Mouse (Mus musculus) forebrain, postnatal 0 days (tissue): ENCODE measurements around the gene Phgr1. TPM values are rescaled to one million over a fixed set of nuclear protein-coding genes. Genes with fewer than 3 reads are reported as not detected.

Experiments used
- ATAC-seq: fragments of 200-750 bp; cut with Nextera tagmentation; 2 replicates; pipeline ENCODE4 v1.8.0; 2017; ENCODE audit warnings: mild to moderate bottlenecking, moderate library complexity
- DNase-seq: peaks from one replicate; pipeline ENCODE4 v3.0.0-alpha.2; 2015
- H3K27ac ChIP-seq: fragments of 300-500 bp; sonication (generic); 2 replicates; pipeline ENCODE4 v1.5.1; 2014; ENCODE audit warnings: low read depth, mild to moderate bottlenecking, antibody characterized with exemption, low read length, moderate library complexity, mixed read lengths
- H3K27me3 ChIP-seq: fragments of 300-500 bp; sonication (generic); 2 replicates; pipeline ENCODE4 v1.6.1; 2014; ENCODE audit warnings: mild to moderate bottlenecking, low read length, mixed read lengths; ENCODE audit not compliant: insufficient read depth
- H3K36me3 ChIP-seq: fragments of 300-500 bp; sonication (generic); 2 replicates; pipeline ENCODE4 v1.6.1; 2014; ENCODE audit warnings: mild to moderate bottlenecking, moderate library complexity; ENCODE audit not compliant: insufficient read depth
- H3K4me1 ChIP-seq: fragments of 300-500 bp; sonication (generic); 2 replicates; pipeline ENCODE4 v1.6.1; 2014; ENCODE audit warnings: antibody characterized with exemption; ENCODE audit not compliant: insufficient read depth
- H3K4me2 ChIP-seq: fragments of 300-500 bp; sonication (generic); 2 replicates; pipeline ENCODE4 v1.6.1; 2014; ENCODE audit warnings: low read depth, mild to moderate bottlenecking, moderate library complexity
- H3K4me3 ChIP-seq: fragments of 300-500 bp; sonication (generic); 2 replicates; pipeline ENCODE4 v1.5.1; 2014; ENCODE audit warnings: low read depth, low read length, mixed read lengths
- H3K9ac ChIP-seq: fragments of 300-500 bp; sonication (generic); 2 replicates; pipeline ENCODE4 v1.6.1; 2014; ENCODE audit warnings: mild to moderate bottlenecking
- H3K9me3 ChIP-seq: fragments of 300-500 bp; sonication (generic); 2 replicates; pipeline ENCODE4 v1.6.1; 2016; ENCODE audit warnings: low read length
- CTCF ChIP-seq: sonication (generic); IDR thresholded peaks from 2 replicates; pipeline ENCODE4 v1.5.1; 2016; ENCODE audit warnings: antibody characterized with exemption, control low read depth, low read depth
- WGBS: fragments of 180-500 bp; shearing (Covaris S2); extraction: QIAGEN DNeasy Blood & Tissue Kit; methylation state at CpG from one replicate; pipeline ENCODE4 v1.1.7; 2014; 5-methylcytosine and 5-hydroxymethylcytosine counted together
- polyA plus RNA-seq: library from polyadenylated mRNA; unstranded; fragments of >200 nt; fragmentation: Nextera tagmentation; extraction: Ambion mirVana; gene quantifications from 2 replicates; pipeline ENCODE4 v1.2.1, GENCODE M21; 2015
- total RNA-seq: library from RNA; depleted of rRNA; stranded (reverse); fragments of >200 nt; gene quantifications from 2 replicates; pipeline ENCODE4 v1.2.3, GENCODE M21; 2014; rRNA removed

Phgr1 gene
- total and polyA plus RNA-seq, 2 experiments from 2014 or later: not detected

DNA sequence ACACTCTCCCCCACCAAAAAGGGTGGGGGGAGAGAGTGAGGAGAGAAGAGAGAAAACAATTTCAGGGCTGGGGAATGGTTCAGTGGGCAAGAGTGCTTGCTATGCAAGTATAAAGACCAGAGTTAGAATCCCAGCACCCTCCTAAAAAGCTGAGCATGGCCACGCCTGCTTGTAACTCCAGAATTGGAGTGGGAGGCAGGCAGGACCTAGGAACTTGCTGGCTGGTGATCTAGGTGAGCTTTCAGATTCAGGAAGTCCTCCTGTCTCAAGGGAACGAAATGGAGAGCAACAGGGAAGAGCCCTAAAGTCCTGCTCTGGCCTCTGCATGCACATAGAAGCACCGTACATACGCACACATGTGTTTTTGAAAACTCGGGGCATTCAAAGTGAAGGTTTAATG lies 50.2 kb downstream of the Phgr1 start:
- DNase-seq: no peak
- Histone ChIP-seq H3K27ac (no peak overlapping the region), H3K36me3 (no peaks in the 10 kb centered on the region), H3K4me2 (no peak overlapping the region), H3K4me3 (no peak overlapping the region), H3K4me1 (no peaks in the 10 kb centered on the region), H3K27me3 (no peaks in the 10 kb centered on the region), H3K9ac (no peak overlapping the region), H3K9me3 (no peaks in the 10 kb centered on the region)
- WGBS: 95% methylated on average over 5 of the region's 5 CpGs
- no peak for TF ChIP-seq CTCF
- ATAC-seq: no peak

DNA sequence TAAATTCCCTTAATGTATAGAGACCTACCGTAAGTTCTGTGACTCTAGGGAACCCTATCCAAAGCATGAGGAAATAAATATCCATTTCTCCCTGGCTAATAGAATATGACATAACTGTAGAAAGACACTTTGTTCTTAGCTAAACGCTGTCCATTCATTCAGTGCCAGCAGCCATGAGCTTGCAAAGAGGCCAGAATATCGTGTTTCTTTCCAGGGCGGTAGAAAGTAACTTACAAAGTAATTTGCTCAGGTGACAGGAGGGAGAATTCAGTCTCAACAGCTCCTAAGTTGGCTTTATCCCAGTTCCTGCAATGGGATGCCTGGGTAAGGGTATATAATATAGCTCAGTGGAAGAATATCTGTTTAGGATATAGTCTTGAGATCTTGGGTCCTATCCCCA lies 51.8 kb downstream of the Phgr1 start:
- H3K36me3 ChIP-seq: no peaks in the 10 kb centered on the region
- DNase-seq (no peak), ATAC-seq (no peak)
- 94% methylated on average over 4 of the region's 4 CpGs for WGBS
- no peak overlapping the region for H3K4me2 ChIP-seq
- no peaks in the 10 kb centered on the region for H3K9me3 ChIP-seq
- H3K27ac ChIP-seq: no peak overlapping the region
- H3K4me1 ChIP-seq: no peaks in the 10 kb centered on the region
- H3K9ac ChIP-seq: no peak overlapping the region
- H3K4me3 ChIP-seq: no peak overlapping the region
- no peak for TF ChIP-seq CTCF
- no peaks in the 10 kb centered on the region for H3K27me3 ChIP-seq

Other genes with a start within 250 kb of the Phgr1 start
- 5.3 and 6.6 TPM in 2 replicates for gene Bmf, start 223.1 kb upstream of the Phgr1 start, total RNA-seq
- 1.2 and 1.3 TPM in 2 replicates for gene Bmf, start 223.1 kb upstream of the Phgr1 start, polyA plus RNA-seq
- gene Bub1b, start 174.6 kb upstream of the Phgr1 start, total RNA-seq: 10.1 and 11.9 TPM in 2 replicates
- gene Bub1b, start 174.6 kb upstream of the Phgr1 start, polyA plus RNA-seq: 6.5 and 7.2 TPM in 2 replicates
- gene Pak6, start 109.5 kb upstream of the Phgr1 start, total RNA-seq: 71.4 and 84.4 TPM in 2 replicates
- gene Pak6, start 109.5 kb upstream of the Phgr1 start, polyA plus RNA-seq: 39.6 and 61.9 TPM in 2 replicates
- gene Ankrd63, start 68.8 kb upstream of the Phgr1 start, total RNA-seq: 1.1 and 2.0 TPM in 2 replicates
- gene Ankrd63, start 68.8 kb upstream of the Phgr1 start, polyA plus RNA-seq: 0.62 and 0.64 TPM in 2 replicates
- gene Plcb2, start 44.3 kb upstream of the Phgr1 start, total RNA-seq: 0.92 and 1.1 TPM in 2 replicates
- 0.52 and 0.83 TPM in 2 replicates for gene Plcb2, start 44.3 kb upstream of the Phgr1 start, polyA plus RNA-seq
- 13.8 and 14.2 TPM in 2 replicates for gene Inafm2, start 27.0 kb upstream of the Phgr1 start, total RNA-seq
- 15.7 and 17.2 TPM in 2 replicates for gene Inafm2, start 27.0 kb upstream of the Phgr1 start, polyA plus RNA-seq
- 1.8 and 2.4 TPM in 2 replicates for gene Ccdc9b, start 10.1 kb upstream of the Phgr1 start, total RNA-seq
- 0.33 and 0.53 TPM in 2 replicates for gene Ccdc9b, start 10.1 kb upstream of the Phgr1 start, polyA plus RNA-seq
- 48.4 and 91.3 TPM in 2 replicates for gene Disp2, start 7.0 kb downstream of the Phgr1 start, total RNA-seq
- gene Disp2, start 7.0 kb downstream of the Phgr1 start, polyA plus RNA-seq: 25.4 and 40.4 TPM in 2 replicates
- 7.1 and 7.5 TPM in 2 replicates for gene Knstrn, start 41.2 kb downstream of the Phgr1 start, total RNA-seq
- gene Knstrn, start 41.2 kb downstream of the Phgr1 start, polyA plus RNA-seq: 11.9 and 13.1 TPM in 2 replicates
- 49.0 and 50.5 TPM in 2 replicates for gene Ivd, start 89.2 kb downstream of the Phgr1 start, total RNA-seq
- 42.9 and 45.8 TPM in 2 replicates for gene Ivd, start 89.2 kb downstream of the Phgr1 start, polyA plus RNA-seq
- 18.0 and 19.9 TPM in 2 replicates for gene Bahd1, start 127.6 kb downstream of the Phgr1 start, total RNA-seq
- 4.6 and 5.1 TPM in 2 replicates for gene Bahd1, start 127.6 kb downstream of the Phgr1 start, polyA plus RNA-seq
- gene Chst14, start 153.7 kb downstream of the Phgr1 start, total RNA-seq: 2.9 and 4.0 TPM in 2 replicates
- 3.6 and 3.9 TPM in 2 replicates for gene Chst14, start 153.7 kb downstream of the Phgr1 start, polyA plus RNA-seq